Mouse (Mus musculus): ENCODE measurements around the gene Wdr86. TPM values are rescaled to one million over a fixed set of nuclear protein-coding genes. Genes with fewer than 3 reads are reported as not detected.

Gene Wdr86
- polyA plus RNA-seq, 1 experiment from 2014 or later = 35.9 TPM

DNA sequence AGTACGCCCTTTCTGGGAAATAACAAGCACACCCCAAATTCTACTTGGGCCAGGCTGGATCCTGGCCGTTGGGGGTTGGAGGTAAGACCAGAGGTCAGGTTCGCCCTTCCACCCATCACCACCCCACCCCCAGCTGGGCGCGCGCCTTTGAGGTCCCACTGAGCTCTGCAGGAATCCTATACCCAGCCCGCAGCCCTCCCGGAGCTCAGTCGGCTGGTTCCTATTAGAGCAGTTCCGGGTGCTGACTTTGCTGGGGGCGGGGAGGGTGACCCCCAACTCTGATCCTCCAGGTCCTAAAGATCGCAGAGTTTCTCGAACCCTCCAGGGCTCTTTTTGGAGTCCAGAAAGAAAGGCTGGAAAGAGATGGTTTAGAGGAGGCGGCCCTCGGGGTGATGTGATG, 459 bp upstream of the Wdr86 start:
- H3K9me3 ChIP-seq (replicated peaks) = no peaks in the 10 kb centered on the region
- H3K4me3 ChIP-seq (replicated peaks) = peak overlapping the region; percentile 71
- H3K4me2 ChIP-seq (replicated peaks) = peak overlapping the region; percentile 91
- peaks cover 60% of the 10 kb centered on the region for H3K4me1 ChIP-seq
- peak; percentile 71; the same call in 1 of the 2 replicates for ATAC-seq (ENCODE audit: insufficient number of reproducible peaks, low FRiP score, low TSS enrichment, low read depth)
- H3K27me3 ChIP-seq = no peaks in the 10 kb centered on the region
- WGBS = 3% methylated on average over 15 of the region's 15 CpGs
- no peaks in the 10 kb centered on the region for H3K36me3 ChIP-seq
- peak overlapping the region; percentile 87 for H3K27ac ChIP-seq (replicated peaks)
- H3K9ac ChIP-seq = peak overlapping the region; percentile 65

DNA sequence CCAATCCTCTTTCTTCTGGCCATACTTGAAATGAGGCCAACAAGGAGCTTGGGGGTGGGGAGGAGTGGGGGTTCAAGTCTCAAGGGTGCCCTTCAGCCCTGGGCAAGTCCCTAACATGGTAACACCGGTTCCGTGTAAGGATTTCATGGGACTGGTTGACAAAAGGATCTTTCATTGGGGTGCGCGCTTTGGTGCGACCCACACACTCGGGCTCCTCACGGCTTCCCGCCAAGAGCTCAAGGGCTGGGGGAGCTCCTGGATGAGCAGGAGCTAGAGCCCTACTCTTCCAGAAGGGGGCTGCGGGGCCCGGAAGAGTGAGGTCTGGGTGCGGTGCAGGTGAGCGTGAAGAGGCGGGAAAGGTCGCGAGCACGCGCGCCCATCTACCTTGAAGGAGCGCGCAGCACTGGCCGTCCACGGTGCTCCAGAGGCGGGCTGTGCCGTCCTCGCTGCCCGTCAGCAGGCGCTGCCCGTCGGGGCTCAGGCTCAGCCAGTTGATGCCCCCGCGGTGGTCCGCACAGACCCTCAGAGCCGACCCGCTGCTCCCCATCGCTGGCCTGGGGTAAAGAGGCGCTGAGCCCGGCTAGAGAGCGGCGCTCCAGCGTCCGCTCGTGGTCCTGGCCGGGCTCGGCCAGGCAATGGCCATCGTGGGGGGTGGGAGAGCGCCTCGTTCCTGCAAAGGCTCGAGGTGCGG, 585 bp downstream of the Wdr86 start:
- Histone ChIP-seq H3K4me3 (replicated peaks) (peak overlapping the region; percentile 71), H3K4me2 (replicated peaks) (peak overlapping the region; percentile 91), H3K9me3 (replicated peaks) (no peaks in the 10 kb centered on the region), H3K9ac (peak overlapping the region; percentile 65), H3K27ac (replicated peaks) (peak overlapping the region; percentile 87), H3K36me3 (no peaks in the 10 kb centered on the region), H3K4me1 (peaks cover 71% of the 10 kb centered on the region), H3K27me3 (no peaks in the 10 kb centered on the region)
- peak; percentile 6; the same call in 1 of the 2 replicates for ATAC-seq (ENCODE audit: insufficient number of reproducible peaks, low FRiP score, low TSS enrichment, low read depth)
- WGBS = under 1% methylated on average over 49 of the region's 49 CpGs

DNA sequence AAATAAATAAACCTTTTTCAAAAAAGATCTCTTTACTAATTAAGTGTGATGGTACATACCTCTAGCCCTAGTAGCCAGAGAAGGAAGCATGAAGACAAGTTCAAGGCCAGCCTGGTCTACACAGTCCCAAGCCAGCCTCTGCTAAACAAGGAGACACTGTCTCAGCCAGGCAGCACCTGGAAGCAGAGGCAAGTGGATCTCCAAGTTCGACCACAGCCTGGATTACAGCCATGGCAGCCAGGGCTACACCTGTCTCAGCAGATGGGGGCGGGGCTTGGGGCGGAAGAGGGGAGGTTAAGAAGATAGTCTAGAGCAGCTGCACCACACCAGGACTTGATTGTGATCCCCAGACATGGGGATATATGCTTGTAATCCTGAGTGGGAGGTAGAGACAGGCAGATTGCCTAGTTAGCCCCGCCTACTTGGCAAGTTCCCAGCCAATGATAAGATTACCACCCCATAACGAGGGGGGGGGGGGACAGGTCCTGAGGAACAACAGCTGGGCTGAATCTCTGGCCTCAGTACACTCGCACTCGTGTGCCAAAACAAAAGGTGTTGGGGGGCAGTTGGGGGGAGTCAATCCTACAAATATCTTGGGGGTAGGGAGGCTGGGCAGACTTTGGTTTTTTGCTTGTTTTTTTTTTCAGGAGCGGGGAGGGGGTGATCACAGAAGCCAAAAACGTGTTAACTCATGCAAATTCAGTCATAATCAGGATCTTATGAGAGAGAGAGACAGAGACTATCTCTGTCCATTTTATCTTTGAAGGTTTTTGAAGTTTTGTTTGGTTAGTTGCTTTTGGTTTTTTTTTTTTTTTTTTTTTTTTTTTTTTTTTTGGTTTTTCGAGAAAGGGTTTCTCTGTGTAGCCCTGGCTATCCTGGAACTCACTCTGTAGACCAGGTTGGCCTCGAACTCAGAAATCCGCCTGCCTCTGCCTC, 3.4 kb downstream of the Wdr86 start:
- H3K9me3 ChIP-seq (replicated peaks) = no peaks in the 10 kb centered on the region
- no peak overlapping the region for H3K4me3 ChIP-seq (replicated peaks)
- 0 out of 2 replicates have a peak, but pooled peaks cover 3% of the 10 kb centered on the region for H3K36me3 ChIP-seq
- no peak overlapping the region for H3K4me2 ChIP-seq (replicated peaks)
- peaks cover 70% of the 10 kb centered on the region for H3K4me1 ChIP-seq
- no peak overlapping the region for H3K27ac ChIP-seq (replicated peaks)
- ATAC-seq (ENCODE audit: insufficient number of reproducible peaks, low FRiP score, low TSS enrichment, low read depth) = no peak
- 64% methylated on average over 12 of the region's 12 CpGs for WGBS
- no peaks in the 10 kb centered on the region for H3K27me3 ChIP-seq
- no peak overlapping the region for H3K9ac ChIP-seq

DNA sequence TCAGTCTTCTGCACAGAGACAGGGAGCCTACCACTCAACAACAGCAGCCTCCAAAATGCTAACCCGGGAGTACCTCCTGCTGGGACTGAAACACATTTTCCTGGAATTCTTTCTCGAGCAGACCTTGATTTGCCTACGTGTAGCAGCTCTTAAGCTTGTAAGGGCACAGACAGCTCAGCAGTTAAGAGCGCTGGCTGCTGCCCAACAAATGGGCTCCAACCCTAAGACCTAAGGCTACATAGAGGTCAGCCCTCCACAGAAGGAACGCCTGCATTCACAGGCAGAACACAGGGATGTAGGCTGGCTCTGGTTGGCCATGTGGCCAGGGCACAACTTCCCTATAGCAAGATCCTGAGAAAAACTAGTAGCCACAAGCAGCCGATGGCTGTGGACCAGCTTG, 4.6 kb downstream of the Wdr86 start:
- Histone ChIP-seq H3K9ac (no peak overlapping the region), H3K4me1 (peaks cover 57% of the 10 kb centered on the region), H3K4me3 (replicated peaks) (no peak overlapping the region), H3K27ac (replicated peaks) (peak overlapping the region; percentile 84), H3K27me3 (no peaks in the 10 kb centered on the region), H3K36me3 (peaks cover 14% of the 10 kb centered on the region), H3K9me3 (replicated peaks) (no peaks in the 10 kb centered on the region), H3K4me2 (replicated peaks) (no peak overlapping the region)
- ATAC-seq (ENCODE audit: insufficient number of reproducible peaks, low FRiP score, low TSS enrichment, low read depth) = no peak
- WGBS = 54% methylated on average over 6 of the region's 6 CpGs

DNA sequence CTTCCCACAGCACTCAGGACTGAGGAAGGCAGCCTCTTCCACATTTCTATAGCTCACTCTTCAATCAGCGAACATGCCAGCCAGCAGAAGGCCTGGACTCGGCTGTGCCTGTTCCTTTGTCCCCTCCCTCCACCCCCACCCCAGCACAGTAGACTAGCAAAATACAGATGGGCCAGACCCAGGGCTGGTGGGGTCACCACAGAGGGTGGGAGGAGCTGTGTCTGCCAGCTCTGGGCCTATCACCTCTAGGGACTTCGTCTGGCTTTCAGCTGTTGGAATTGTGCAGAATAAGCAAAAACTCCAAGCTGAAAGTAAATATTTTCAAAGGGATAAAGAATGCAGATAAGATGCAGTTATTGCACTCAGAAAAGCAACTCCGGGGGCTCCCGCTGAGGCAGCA, 5.7 kb downstream of the Wdr86 start:
- no peak overlapping the region for H3K9ac ChIP-seq

DNA sequence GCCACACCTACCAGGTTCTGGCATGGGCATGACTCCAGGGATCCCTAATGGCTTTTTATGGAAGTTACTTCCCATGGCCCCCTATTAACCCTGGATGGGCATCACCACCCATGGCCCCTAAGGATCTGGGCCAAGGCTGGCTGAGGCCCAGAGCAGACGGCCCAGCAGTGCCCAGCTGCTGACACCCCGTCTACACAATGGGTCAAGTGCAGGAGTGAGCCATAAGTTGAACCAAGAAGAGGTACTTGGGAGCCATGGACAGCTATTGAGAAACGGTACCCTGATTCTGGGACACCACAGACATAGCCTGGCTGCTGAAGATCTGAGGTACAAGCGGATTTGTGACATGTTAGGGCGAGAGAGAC, 6.3 kb downstream of the Wdr86 start:
- 52% methylated on average over 5 of the region's 5 CpGs for WGBS
- H3K4me1 ChIP-seq = peaks cover 42% of the 10 kb centered on the region
- no peaks in the 10 kb centered on the region for H3K9me3 ChIP-seq (replicated peaks)
- peak overlapping the region; percentile 84 for H3K27ac ChIP-seq (replicated peaks)
- no peak overlapping the region for H3K4me3 ChIP-seq (replicated peaks)
- ATAC-seq (ENCODE audit: insufficient number of reproducible peaks, low FRiP score, low TSS enrichment, low read depth) = no peak
- peaks cover 18% of the 10 kb centered on the region for H3K36me3 ChIP-seq
- H3K27me3 ChIP-seq = no peaks in the 10 kb centered on the region
- H3K4me2 ChIP-seq (replicated peaks) = peak overlapping the region; percentile 22; the same call in 1 of the 2 replicates
- no peak overlapping the region for H3K9ac ChIP-seq

More for the DNA sequence above, 5.7 kb downstream of the Wdr86 start:
- no peaks in the 10 kb centered on the region for H3K9me3 ChIP-seq (replicated peaks)
- peak overlapping the region; percentile 22 for H3K4me2 ChIP-seq (replicated peaks)
- peaks cover 47% of the 10 kb centered on the region for H3K4me1 ChIP-seq
- no peak overlapping the region for H3K4me3 ChIP-seq (replicated peaks)
- H3K36me3 ChIP-seq = peaks cover 18% of the 10 kb centered on the region
- peak; percentile 66; the same call in 1 of the 2 replicates for ATAC-seq (ENCODE audit: insufficient number of reproducible peaks, low FRiP score, low TSS enrichment, low read depth)
- WGBS = 29% methylated on average over 5 of the region's 5 CpGs
- H3K27ac ChIP-seq (replicated peaks) = peak overlapping the region; percentile 84
- H3K27me3 ChIP-seq = no peaks in the 10 kb centered on the region

DNA sequence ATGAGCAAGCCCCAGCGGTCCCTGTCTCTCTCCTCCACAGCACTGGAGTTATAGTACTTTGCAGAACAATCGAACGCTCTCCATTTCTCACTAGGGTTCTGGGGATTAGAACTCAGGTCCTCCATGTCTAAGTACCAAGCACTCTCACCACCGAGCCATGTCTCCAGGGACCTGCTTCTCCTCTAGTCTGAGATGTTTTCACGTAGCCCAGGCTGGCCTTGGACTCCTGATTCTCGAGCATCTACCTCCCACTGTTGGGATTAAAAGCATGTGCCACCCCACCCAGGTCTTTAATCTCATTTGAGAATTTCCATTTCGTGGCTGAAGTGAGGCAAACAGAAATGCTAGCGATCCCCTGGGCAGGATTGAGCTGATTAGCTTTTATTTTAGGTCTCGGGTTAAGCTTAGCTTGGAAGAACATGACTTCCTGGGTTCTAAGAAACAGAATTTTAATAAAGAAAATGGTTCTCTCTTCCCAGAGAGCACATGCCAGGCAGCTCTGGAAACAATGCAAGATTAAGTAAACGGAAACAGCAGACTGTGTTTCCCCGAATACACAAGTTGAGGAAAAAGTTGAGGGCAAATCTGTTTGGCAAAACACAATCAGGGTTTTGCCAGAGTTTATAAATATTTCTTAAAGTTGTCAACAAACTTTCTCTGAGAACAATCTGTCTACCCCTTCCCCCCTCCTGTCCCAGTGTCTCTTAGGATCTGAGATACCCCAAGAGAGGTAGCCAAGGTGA, 6.8 kb downstream of the Wdr86 start:
- H3K36me3 ChIP-seq = peaks cover 18% of the 10 kb centered on the region
- no peak overlapping the region for H3K9ac ChIP-seq
- H3K4me2 ChIP-seq (replicated peaks) = no peak overlapping the region
- 55% methylated on average over 11 of the region's 11 CpGs for WGBS
- no peak for ATAC-seq (ENCODE audit: insufficient number of reproducible peaks, low FRiP score, low TSS enrichment, low read depth)
- no peak overlapping the region for H3K4me3 ChIP-seq (replicated peaks)
- no peaks in the 10 kb centered on the region for H3K9me3 ChIP-seq (replicated peaks)
- peak overlapping the region; percentile 84 for H3K27ac ChIP-seq (replicated peaks)
- H3K27me3 ChIP-seq = no peaks in the 10 kb centered on the region
- peaks cover 40% of the 10 kb centered on the region for H3K4me1 ChIP-seq

DNA sequence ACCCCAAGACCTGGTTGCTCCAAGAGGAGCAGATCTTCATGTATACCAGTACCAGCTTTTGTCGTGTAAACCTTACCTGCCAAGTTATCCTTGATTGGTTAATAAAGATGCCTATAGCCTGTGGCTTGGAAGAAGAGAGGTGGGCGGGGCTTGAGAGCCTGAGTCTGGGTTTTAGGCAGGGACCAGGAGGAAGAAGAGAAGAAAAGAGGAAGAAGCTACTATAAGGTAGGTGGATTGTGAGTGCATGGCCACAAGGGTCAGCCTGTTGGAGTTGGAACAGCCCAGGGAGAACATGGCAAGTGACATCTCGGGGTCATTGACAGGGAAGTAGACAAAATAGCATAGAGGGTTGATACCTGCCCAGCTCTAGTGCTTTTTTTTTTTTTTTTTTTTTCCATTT, 10.7 kb downstream of the Wdr86 start:
- H3K4me2 ChIP-seq (replicated peaks) = no peak overlapping the region
- no peak overlapping the region for H3K27ac ChIP-seq (replicated peaks)
- H3K9ac ChIP-seq = no peak overlapping the region
- no peaks in the 10 kb centered on the region for H3K27me3 ChIP-seq
- peaks cover 10% of the 10 kb centered on the region for H3K4me1 ChIP-seq
- H3K4me3 ChIP-seq (replicated peaks) = no peak overlapping the region
- ATAC-seq (ENCODE audit: insufficient number of reproducible peaks, low FRiP score, low TSS enrichment, low read depth) = no peak
- peaks cover 45% of the 10 kb centered on the region for H3K36me3 ChIP-seq
- WGBS = 85% methylated on average over 3 of the region's 3 CpGs
- H3K9me3 ChIP-seq (replicated peaks) = no peaks in the 10 kb centered on the region

DNA sequence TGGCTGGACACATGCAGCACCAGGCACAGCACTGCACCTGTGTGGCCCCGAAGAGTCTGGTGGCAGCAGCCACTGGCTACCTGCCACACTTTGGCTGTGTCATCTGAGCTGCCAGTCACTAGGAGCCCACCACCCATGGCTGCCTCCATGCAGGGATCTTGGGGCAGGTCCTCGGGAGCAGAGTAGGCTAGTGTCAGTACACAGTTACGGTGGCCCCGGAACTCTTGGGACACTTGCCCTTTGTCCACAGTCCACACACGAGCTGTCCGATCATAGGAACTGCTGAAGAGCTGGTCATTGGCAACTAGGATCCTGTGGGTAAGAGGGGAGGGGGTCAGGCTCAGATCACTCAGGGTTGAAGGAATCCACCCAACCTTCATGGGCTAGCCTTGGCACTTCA, 12.5 kb downstream of the Wdr86 start:
- ATAC-seq (ENCODE audit: insufficient number of reproducible peaks, low FRiP score, low TSS enrichment, low read depth) = no peak
- Histone ChIP-seq H3K4me1 (no peaks in the 10 kb centered on the region), H3K27me3 (no peaks in the 10 kb centered on the region), H3K27ac (replicated peaks) (no peak overlapping the region), H3K4me2 (replicated peaks) (no peak overlapping the region), H3K36me3 (peaks cover 61% of the 10 kb centered on the region), H3K4me3 (replicated peaks) (no peak overlapping the region), H3K9me3 (replicated peaks) (no peaks in the 10 kb centered on the region), H3K9ac (no peak overlapping the region)
- 93% methylated on average over 6 of the region's 6 CpGs for WGBS

DNA sequence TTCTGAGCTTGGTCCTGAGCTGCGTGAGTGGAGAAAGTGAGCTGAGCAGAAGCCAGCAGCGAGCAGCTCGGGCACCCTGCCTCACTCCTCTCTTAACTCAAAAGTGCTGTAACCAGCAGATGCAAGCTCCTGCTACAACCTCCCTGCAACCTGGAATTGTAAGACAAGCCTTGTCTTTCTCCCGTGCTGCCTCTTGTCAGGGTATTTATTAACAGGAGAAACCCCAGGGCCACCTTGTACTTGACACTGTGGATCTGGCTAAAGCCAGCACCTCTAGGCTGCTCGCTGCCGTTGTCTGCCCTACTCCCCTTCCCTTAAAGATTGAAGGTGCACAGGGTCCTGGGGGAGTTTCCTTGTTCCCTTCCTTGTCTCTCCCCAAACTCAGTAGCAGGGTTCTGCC, 16.5 kb downstream of the Wdr86 start:
- no peak overlapping the region for H3K4me3 ChIP-seq (replicated peaks)
- no peak overlapping the region for H3K27ac ChIP-seq (replicated peaks)
- no peak overlapping the region for H3K4me2 ChIP-seq (replicated peaks)
- H3K36me3 ChIP-seq = peaks cover 81% of the 10 kb centered on the region
- ATAC-seq (ENCODE audit: insufficient number of reproducible peaks, low FRiP score, low TSS enrichment, low read depth) = no peak
- H3K4me1 ChIP-seq = no peaks in the 10 kb centered on the region
- no peak overlapping the region for H3K9ac ChIP-seq
- 89% methylated on average over 6 of the region's 6 CpGs for WGBS
- no peaks in the 10 kb centered on the region for H3K27me3 ChIP-seq
- no peaks in the 10 kb centered on the region for H3K9me3 ChIP-seq (replicated peaks)

DNA sequence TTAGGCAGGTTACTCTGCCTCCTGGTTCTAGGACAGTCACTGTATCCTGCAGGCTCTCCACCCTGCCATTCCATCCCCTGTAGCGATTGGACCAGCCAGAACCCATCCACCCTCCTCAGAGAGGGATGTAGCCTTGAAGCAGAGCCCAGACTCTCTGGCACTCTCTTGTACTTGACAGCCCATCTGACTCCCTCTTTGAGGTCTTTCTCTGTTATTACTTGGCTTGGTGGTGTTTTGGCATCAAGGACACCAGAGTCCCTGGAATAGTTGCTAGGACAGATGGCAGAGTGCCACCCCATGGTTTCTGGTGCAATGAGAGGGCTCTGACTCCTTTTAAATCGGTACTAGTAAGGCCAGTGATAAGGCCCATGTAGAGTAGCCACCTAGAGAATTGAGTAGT, 17.3 kb downstream of the Wdr86 start:
- Histone ChIP-seq H3K36me3 (peaks cover 84% of the 10 kb centered on the region), H3K9ac (no peak overlapping the region)
- WGBS = 92% methylated on average over 2 of the region's 2 CpGs

More for the DNA sequence above, 17.3 kb downstream of the Wdr86 start:
- no peaks in the 10 kb centered on the region for H3K27me3 ChIP-seq
- ATAC-seq (ENCODE audit: insufficient number of reproducible peaks, low FRiP score, low TSS enrichment, low read depth) = no peak
- H3K27ac ChIP-seq (replicated peaks) = no peak overlapping the region
- H3K4me2 ChIP-seq (replicated peaks) = no peak overlapping the region
- no peak overlapping the region for H3K4me3 ChIP-seq (replicated peaks)
- H3K9me3 ChIP-seq (replicated peaks) = no peaks in the 10 kb centered on the region
- no peaks in the 10 kb centered on the region for H3K4me1 ChIP-seq

Data from embryonic facial prominence, embryonic 15.5 days (tissue).